Mouse (Mus musculus): ENCODE measurements at regions not wholly inside any gene's neighbourhood (a gene's known extent, or its start where the extent isn't known, plus 50 kb on each side); places are given as distances from the start of the nearest gene placed in this dataset.

- H3K36me3 ChIP-seq (ENCODE audit: control insufficient read depth, insufficient read depth, low read length): no peaks in the 10 kb centered on the region
Observed at GRCm38 (mm10) chr15:70920138-70920537, 2914.2 kb upstream of the Gm6569 start.

GRCm38 (mm10) chr15:70920862-70921261 is 2913.5 kb upstream of the Gm6569 start:
- Histone ChIP-seq H3K4me3 (ENCODE audit: low read depth, low read length) (no peak overlapping the region), H3K27ac (ENCODE audit: low read depth, low read length) (no peak overlapping the region), H3K4me2 (replicated peaks; ENCODE audit: low read depth, low read length) (no peak overlapping the region), H3K9me3 (ENCODE audit: control insufficient read depth, low read length) (no peaks in the 10 kb centered on the region), H3K9ac (ENCODE audit: low read depth, low read length) (no peak overlapping the region), H3K27me3 (ENCODE audit: control insufficient read depth, insufficient read depth, low read length) (no peaks in the 10 kb centered on the region), H3K36me3 (ENCODE audit: control insufficient read depth, insufficient read depth, low read length) (no peaks in the 10 kb centered on the region), H3K4me1 (replicated peaks; ENCODE audit: control insufficient read depth, insufficient read depth, low read length) (no peaks in the 10 kb centered on the region)
- 48% methylated on average over 2 of the region's 2 CpGs for WGBS
- DNase-seq (ENCODE audit: low spot score) (peak; percentile 78), ATAC-seq (ENCODE audit: low FRiP score) (peak; percentile 67)

More at GRCm38 (mm10) chr15:70920138-70920537, 2914.2 kb upstream of the Gm6569 start:
- Histone ChIP-seq H3K27me3 (ENCODE audit: control insufficient read depth, insufficient read depth, low read length) (no peaks in the 10 kb centered on the region), H3K4me1 (replicated peaks; ENCODE audit: control insufficient read depth, insufficient read depth, low read length) (no peaks in the 10 kb centered on the region), H3K4me3 (ENCODE audit: low read depth, low read length) (no peak overlapping the region), H3K9me3 (ENCODE audit: control insufficient read depth, low read length) (no peaks in the 10 kb centered on the region), H3K27ac (ENCODE audit: low read depth, low read length) (no peak overlapping the region), H3K9ac (ENCODE audit: low read depth, low read length) (no peak overlapping the region), H3K4me2 (replicated peaks; ENCODE audit: low read depth, low read length) (no peak overlapping the region)
- no peak for DNase-seq (ENCODE audit: low spot score)
- ATAC-seq (ENCODE audit: low FRiP score): no peak
